Mouse (Mus musculus) MEL (cell line): ENCODE results near the gene Rela.

Experiments used
- CTCF ChIP-seq, 3 experiments: IDR thresholded peaks in 2 of 3; conservative IDR thresholded peaks in 1 of 3; 2 replicates each; pipeline ENCODE4 v1.5.1; 2011 to 2012; ENCODE audit warnings: low read length in 3 of 3, low read depth in 2 of 3, mild to moderate bottlenecking in 2 of 3, improper control_type of control experiment in 1 of 3, inconsistent platforms in 1 of 3, mixed read lengths in 1 of 3, moderate library complexity in 1 of 3; ENCODE audit not compliant: control insufficient read depth in 1 of 3, insufficient read depth in 1 of 3, poor library complexity in 1 of 3, severe bottlenecking in 1 of 3
- MAFK ChIP-seq: IDR thresholded peaks from 2 replicates; pipeline ENCODE4 v1.6.1; 2011; ENCODE audit warnings: low read depth, mild to moderate bottlenecking, low read length, improper control_type of control experiment, borderline replicate concordance
- POLR2A ChIP-seq, 2 experiments: IDR thresholded peaks; 2 replicates each; pipeline ENCODE4 v1.6.1; 2011 to 2012; ENCODE audit warnings: low read length in 2 of 2, mild to moderate bottlenecking in 2 of 2, control low read depth in 1 of 2, improper control_type of control experiment in 1 of 2, low read depth in 1 of 2, moderate library complexity in 1 of 2; ENCODE audit not compliant: control insufficient read depth in 1 of 2, insufficient read depth in 1 of 2, poor library complexity in 1 of 2
- SIN3A ChIP-seq: IDR thresholded peaks from 2 replicates; pipeline ENCODE4 v1.6.1; 2012; ENCODE audit warnings: low read length, improper control_type of control experiment, inconsistent platforms

GRCm38 (mm10) chr19:5647791-5648190 is 10.5 kb downstream of the Rela start:
- no peak for TF ChIP-seq POLR2A (IDR thresholded peaks at IDR 0.05; ENCODE audit: control insufficient read depth in 1 of 2, insufficient read depth in 1 of 2, low read depth in 1 of 2, low read length in 2 of 2, poor library complexity in 1 of 2)
- no peak for TF ChIP-seq MAFK
- no peak for TF ChIP-seq SIN3A
- TF ChIP-seq CTCF (IDR thresholded peaks at IDR 0.05 in 2 of 3, conservative IDR thresholded peaks at IDR 0.05 in 1 of 3; ENCODE audit: control insufficient read depth in 1 of 3, insufficient read depth in 1 of 3, low read depth in 2 of 3, low read length in 3 of 3, poor library complexity in 1 of 3, severe bottlenecking in 1 of 3): no peak
